Mouse (Mus musculus) forebrain, postnatal 0 days (tissue): ENCODE data around the gene Gm5136. TPM values are rescaled to one million over a fixed set of nuclear protein-coding genes. Genes with fewer than 3 reads are reported as not detected.

Source experiments
- ATAC-seq: fragments of 200-750 bp; cut with Nextera tagmentation; 2 replicates; pipeline ENCODE4 v1.8.0; 2017; ENCODE audit warnings: mild to moderate bottlenecking, moderate library complexity
- DNase-seq: peaks from one replicate; pipeline ENCODE4 v3.0.0-alpha.2; 2015
- H3K27ac ChIP-seq: fragments of 300-500 bp; sonication (generic); 2 replicates; pipeline ENCODE4 v1.5.1; 2014; ENCODE audit warnings: low read depth, mild to moderate bottlenecking, antibody characterized with exemption, low read length, moderate library complexity, mixed read lengths
- H3K27me3 ChIP-seq: fragments of 300-500 bp; sonication (generic); 2 replicates; pipeline ENCODE4 v1.6.1; 2014; ENCODE audit warnings: mild to moderate bottlenecking, low read length, mixed read lengths; ENCODE audit not compliant: insufficient read depth
- H3K36me3 ChIP-seq: fragments of 300-500 bp; sonication (generic); 2 replicates; pipeline ENCODE4 v1.6.1; 2014; ENCODE audit warnings: mild to moderate bottlenecking, moderate library complexity; ENCODE audit not compliant: insufficient read depth
- H3K4me1 ChIP-seq: fragments of 300-500 bp; sonication (generic); 2 replicates; pipeline ENCODE4 v1.6.1; 2014; ENCODE audit warnings: antibody characterized with exemption; ENCODE audit not compliant: insufficient read depth
- H3K4me2 ChIP-seq: fragments of 300-500 bp; sonication (generic); 2 replicates; pipeline ENCODE4 v1.6.1; 2014; ENCODE audit warnings: low read depth, mild to moderate bottlenecking, moderate library complexity
- H3K4me3 ChIP-seq: fragments of 300-500 bp; sonication (generic); 2 replicates; pipeline ENCODE4 v1.5.1; 2014; ENCODE audit warnings: low read depth, low read length, mixed read lengths
- H3K9ac ChIP-seq: fragments of 300-500 bp; sonication (generic); 2 replicates; pipeline ENCODE4 v1.6.1; 2014; ENCODE audit warnings: mild to moderate bottlenecking
- H3K9me3 ChIP-seq: fragments of 300-500 bp; sonication (generic); 2 replicates; pipeline ENCODE4 v1.6.1; 2016; ENCODE audit warnings: low read length
- CTCF ChIP-seq: sonication (generic); IDR thresholded peaks from 2 replicates; pipeline ENCODE4 v1.5.1; 2016; ENCODE audit warnings: antibody characterized with exemption, control low read depth, low read depth
- WGBS: fragments of 180-500 bp; shearing (Covaris S2); extraction: QIAGEN DNeasy Blood & Tissue Kit; methylation state at CpG from one replicate; pipeline ENCODE4 v1.1.7; 2014; 5-methylcytosine and 5-hydroxymethylcytosine counted together
- polyA plus RNA-seq: library from polyadenylated mRNA; unstranded; fragments of >200 nt; fragmentation: Nextera tagmentation; extraction: Ambion mirVana; gene quantifications from 2 replicates; pipeline ENCODE4 v1.2.1, GENCODE M21; 2015
- total RNA-seq: library from RNA; depleted of rRNA; stranded (reverse); fragments of >200 nt; gene quantifications from 2 replicates; pipeline ENCODE4 v1.2.3, GENCODE M21; 2014

The Gm5136 gene
- total and polyA plus RNA-seq, 2 experiments from 2014 or later: 0.11 to 0.48 TPM

- Histone ChIP-seq H3K36me3 (no peaks in the 10 kb centered on the region), H3K27me3 (no peaks in the 10 kb centered on the region), H3K9me3 (no peaks in the 10 kb centered on the region), H3K4me1 (no peaks in the 10 kb centered on the region), H3K4me2 (no peak overlapping the region), H3K4me3 (no peak overlapping the region), H3K9ac (no peak overlapping the region), H3K27ac (no peak overlapping the region)
- no peak for TF ChIP-seq CTCF
- 78% methylated on average over 3 of the region's 3 CpGs for WGBS
- DNase-seq: no peak
- no peak for ATAC-seq
Measured at GRCm38 (mm10) chr10:108668944-108669343, 31.0 kb downstream of the Gm5136 start.

- Histone ChIP-seq H3K27ac (no peak overlapping the region), H3K36me3 (no peaks in the 10 kb centered on the region), H3K4me3 (no peak overlapping the region), H3K9me3 (no peaks in the 10 kb centered on the region), H3K9ac (no peak overlapping the region), H3K4me2 (no peak overlapping the region), H3K27me3 (no peaks in the 10 kb centered on the region), H3K4me1 (no peaks in the 10 kb centered on the region)
- ATAC-seq: no peak
- WGBS: 81% methylated on average over 3 of the region's 3 CpGs
- no peak for DNase-seq
- no peak for TF ChIP-seq CTCF
Measured at GRCm38 (mm10) chr10:108660295-108660694, 39.7 kb downstream of the Gm5136 start.

GRCm38 (mm10) chr10:108658300-108658699 lies 41.7 kb downstream of the Gm5136 start:
- no peaks in the 10 kb centered on the region for H3K27me3 ChIP-seq
- H3K9ac ChIP-seq: no peak overlapping the region
- ATAC-seq: no peak
- H3K4me3 ChIP-seq: no peak overlapping the region
- no peak overlapping the region for H3K4me2 ChIP-seq
- H3K27ac ChIP-seq: no peak overlapping the region
- no peaks in the 10 kb centered on the region for H3K9me3 ChIP-seq
- no peak for TF ChIP-seq CTCF
- no peaks in the 10 kb centered on the region for H3K4me1 ChIP-seq
- WGBS: 79% methylated on average over 2 of the region's 2 CpGs
- no peaks in the 10 kb centered on the region for H3K36me3 ChIP-seq
- DNase-seq: no peak

GRCm38 (mm10) chr10:108657669-108658068 lies 42.3 kb downstream of the Gm5136 start:
- Histone ChIP-seq H3K27me3 (no peaks in the 10 kb centered on the region), H3K36me3 (no peaks in the 10 kb centered on the region), H3K9ac (no peak overlapping the region), H3K4me2 (no peak overlapping the region), H3K9me3 (no peaks in the 10 kb centered on the region), H3K27ac (no peak overlapping the region), H3K4me1 (no peaks in the 10 kb centered on the region), H3K4me3 (no peak overlapping the region)
- no peak for ATAC-seq
- TF ChIP-seq CTCF: no peak
- no peak for DNase-seq

- Histone ChIP-seq H3K4me3 (no peak overlapping the region), H3K4me2 (no peak overlapping the region), H3K4me1 (no peaks in the 10 kb centered on the region), H3K27ac (no peak overlapping the region), H3K9ac (no peak overlapping the region), H3K27me3 (no peaks in the 10 kb centered on the region), H3K9me3 (no peaks in the 10 kb centered on the region), H3K36me3 (no peaks in the 10 kb centered on the region)
- 91% methylated on average over 4 of the region's 4 CpGs for WGBS
- DNase-seq (no peak), ATAC-seq (no peak)
- no peak for TF ChIP-seq CTCF
Measured at GRCm38 (mm10) chr10:108656898-108657297, 43.1 kb downstream of the Gm5136 start.

- ATAC-seq (no peak), DNase-seq (no peak)
- Histone ChIP-seq H3K9me3 (no peaks in the 10 kb centered on the region), H3K27me3 (no peaks in the 10 kb centered on the region), H3K27ac (no peak overlapping the region), H3K36me3 (no peaks in the 10 kb centered on the region), H3K4me2 (no peak overlapping the region), H3K9ac (no peak overlapping the region), H3K4me3 (no peak overlapping the region), H3K4me1 (no peaks in the 10 kb centered on the region)
- 89% methylated on average over 11 of the region's 11 CpGs for WGBS
- no peak for TF ChIP-seq CTCF
Measured at GRCm38 (mm10) chr10:108655074-108655473, 44.9 kb downstream of the Gm5136 start.

GRCm38 (mm10) chr10:108652831-108653230 lies 47.1 kb downstream of the Gm5136 start:
- H3K27me3 ChIP-seq: no peaks in the 10 kb centered on the region
- no peak for ATAC-seq
- H3K4me3 ChIP-seq: no peak overlapping the region
- H3K36me3 ChIP-seq: no peaks in the 10 kb centered on the region
- H3K4me1 ChIP-seq: no peaks in the 10 kb centered on the region
- TF ChIP-seq CTCF: no peak
- WGBS: 58% methylated on average over 8 of the region's 8 CpGs
- H3K27ac ChIP-seq: no peak overlapping the region
- H3K9ac ChIP-seq: no peak overlapping the region
- no peak overlapping the region for H3K4me2 ChIP-seq
- no peaks in the 10 kb centered on the region for H3K9me3 ChIP-seq
- no peak for DNase-seq

- H3K36me3 ChIP-seq: no peaks in the 10 kb centered on the region
- H3K27me3 ChIP-seq: no peaks in the 10 kb centered on the region
- H3K4me1 ChIP-seq: no peaks in the 10 kb centered on the region
- H3K4me3 ChIP-seq: no peak overlapping the region
- ATAC-seq (no peak), DNase-seq (no peak)
- no peaks in the 10 kb centered on the region for H3K9me3 ChIP-seq
- H3K27ac ChIP-seq: no peak overlapping the region
- no peak overlapping the region for H3K4me2 ChIP-seq
- H3K9ac ChIP-seq: no peak overlapping the region
- TF ChIP-seq CTCF: no peak
- WGBS: 86% methylated on average over 8 of the region's 8 CpGs
Measured at GRCm38 (mm10) chr10:108652066-108652465, 47.9 kb downstream of the Gm5136 start.
